Mouse (Mus musculus) stomach, postnatal 0 days (tissue): ENCODE data around the gene Gm27029. TPM values are rescaled to one million over a fixed set of nuclear protein-coding genes. Genes with fewer than 3 reads are reported as not detected.
A peak's percentile ranks its signal among the peaks of the same experiment; 100 is the strongest.
"Not testable (repeated sequence)": the region's sequence is repeated elsewhere in the genome, so short reads cannot be mapped to it uniquely, and the experiment has no call there.

ENCODE experiments used
- ATAC-seq: fragments of 200-750 bp; cut with Nextera tagmentation; 2 replicates; pipeline ENCODE4 v1.8.0; 2017; ENCODE audit not compliant: low FRiP score, low TSS enrichment
- DNase-seq: peaks from one replicate; pipeline ENCODE4 v3.0.0-alpha.2; 2016; ENCODE audit warnings: low spot score
- H3K27ac ChIP-seq: fragments of 300-500 bp; sonication (generic); replicated peaks from 2 replicates; pipeline ENCODE4 v1.5.1; 2014; ENCODE audit warnings: mild to moderate bottlenecking, control low read depth
- H3K27me3 ChIP-seq: fragments of 300-500 bp; sonication (generic); 2 replicates; pipeline ENCODE4 v1.6.1; 2014; ENCODE audit warnings: low read length; ENCODE audit not compliant: control insufficient read depth, insufficient read depth
- H3K36me3 ChIP-seq: fragments of 300-500 bp; sonication (generic); 2 replicates; pipeline ENCODE4 v1.6.1; 2014; ENCODE audit warnings: low read length, mixed read lengths; ENCODE audit not compliant: control insufficient read depth, insufficient read depth
- H3K4me1 ChIP-seq: fragments of 300-500 bp; sonication (generic); replicated peaks from 2 replicates; pipeline ENCODE4 v1.6.1; 2014; ENCODE audit warnings: antibody characterized with exemption; ENCODE audit not compliant: control insufficient read depth, insufficient read depth
- H3K4me2 ChIP-seq: fragments of 300-500 bp; sonication (generic); replicated peaks from 2 replicates; pipeline ENCODE4 v1.6.1; 2014; ENCODE audit warnings: low read depth, mild to moderate bottlenecking, control low read depth, moderate library complexity
- H3K4me3 ChIP-seq: fragments of 300-500 bp; sonication (generic); 2 replicates; pipeline ENCODE4 v1.5.1; 2014; ENCODE audit warnings: low read depth, low read length, control low read depth
- H3K9ac ChIP-seq: fragments of 300-500 bp; sonication (generic); 2 replicates; pipeline ENCODE4 v1.6.1; 2014; ENCODE audit warnings: mild to moderate bottlenecking, low read length, control low read depth, mixed read lengths
- H3K9me3 ChIP-seq: fragments of 300-500 bp; sonication (generic); 2 replicates; pipeline ENCODE4 v1.6.1; 2016; ENCODE audit warnings: low read length; ENCODE audit not compliant: control insufficient read depth
- CTCF ChIP-seq: IDR thresholded peaks from 2 replicates; pipeline ENCODE4 v1.5.1; 2016; ENCODE audit warnings: antibody characterized with exemption, low read depth, mild to moderate bottlenecking, moderate library complexity
- EP300 ChIP-seq: optimal IDR thresholded peaks from 2 replicates; pipeline ENCODE3; 2016; ENCODE audit warnings: antibody characterized with exemption
- WGBS: fragments of 180-500 bp; shearing (Covaris S2); extraction: QIAGEN DNeasy Blood & Tissue Kit; methylation state at CpG from one replicate; pipeline ENCODE4 v1.1.7; 2014; 5-methylcytosine and 5-hydroxymethylcytosine counted together
- polyA plus RNA-seq: library from polyadenylated mRNA; unstranded; fragments of >200 nt; fragmentation: Nextera tagmentation; extraction: Ambion mirVana; gene quantifications from 2 replicates; pipeline ENCODE4 v1.2.1, GENCODE M21; 2015

Gm27029 gene
- polyA plus RNA-seq, result 3.1 TPM in 2 replicates

DNA sequence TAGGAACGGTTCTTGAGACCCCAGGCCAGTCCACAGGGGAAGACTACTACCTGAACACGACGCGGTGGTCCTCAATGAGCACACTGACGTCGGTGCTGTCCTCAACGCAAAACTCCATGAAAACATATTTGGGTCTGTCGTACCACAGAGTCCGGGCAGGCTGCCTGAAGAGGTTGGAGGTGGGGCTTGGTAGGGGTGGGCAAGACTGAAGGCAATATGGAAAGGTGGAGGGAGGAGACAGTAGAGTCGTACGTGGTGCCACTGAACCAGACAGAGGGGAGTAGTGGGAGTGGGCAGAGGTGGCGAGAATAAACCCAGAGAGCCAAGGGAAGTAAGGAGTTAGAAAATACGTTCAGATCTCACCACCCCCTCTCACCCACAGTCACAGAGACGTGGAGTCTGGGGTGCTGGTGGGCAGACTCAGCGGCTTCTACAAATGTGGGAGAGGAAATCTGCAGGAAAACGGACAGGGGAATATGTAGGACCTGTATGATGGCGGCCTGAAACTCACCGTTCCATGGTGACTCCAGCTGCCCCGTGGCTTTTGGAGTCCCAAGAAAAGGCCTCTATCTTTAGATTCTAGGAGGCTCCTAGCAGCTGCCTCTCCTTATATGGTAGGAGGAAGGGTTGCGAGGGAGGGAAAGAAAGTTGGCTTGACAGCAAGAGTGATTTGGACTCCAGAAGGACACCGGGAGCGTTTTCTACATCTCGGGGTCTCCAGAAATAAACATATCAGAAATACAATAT is at the start of gene Gm27029:
Gene Gm27029 (minus strand): TSS at position 692 of the 747 bp plus-strand sequence.
- H3K9me3 ChIP-seq, result no peaks in the 10 kb centered on the region
- no peaks in the 10 kb centered on the region for H3K36me3 ChIP-seq
- H3K27ac ChIP-seq, result peak within 1 kb of the TSS; percentile 94
- H3K9ac ChIP-seq, result peak within 1 kb of the TSS; percentile 90
- 4% methylated on average over 23 of the region's 23 CpGs for WGBS
- ATAC-seq (peak; percentile 61), DNase-seq (peak; percentile 45)
- TF ChIP-seq EP300, result no peak
- TF ChIP-seq CTCF, result no peak
- peaks cover 4% of the 10 kb centered on the region; the same call in 1 of the 2 replicates for H3K4me1 ChIP-seq
- H3K4me3 ChIP-seq, result peak within 1 kb of the TSS; percentile 94
- no peaks in the 10 kb centered on the region for H3K27me3 ChIP-seq
- peak within 1 kb of the TSS; percentile 92 for H3K4me2 ChIP-seq

DNA sequence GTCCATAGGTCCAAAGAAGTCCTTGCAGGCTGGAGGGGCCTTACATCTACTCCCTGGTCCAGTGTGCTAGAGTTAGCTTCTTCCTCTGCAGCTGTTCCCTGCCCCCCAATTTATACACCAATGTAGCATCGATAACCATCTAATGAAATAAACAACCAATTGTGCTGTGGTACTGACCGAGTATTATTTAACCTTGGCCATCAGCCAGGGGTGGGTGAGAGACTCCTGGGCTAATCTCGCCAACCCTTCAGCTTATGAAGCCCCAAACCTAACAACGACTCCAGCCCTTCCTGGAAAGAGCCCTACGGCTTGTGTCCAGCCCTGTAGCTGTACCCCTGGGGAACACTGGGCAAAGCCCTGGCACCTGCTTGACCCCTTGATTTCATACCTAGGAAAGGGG is 49.7 kb upstream of the Gm27029 start:
- no peaks in the 10 kb centered on the region for H3K27me3 ChIP-seq
- no peaks in the 10 kb centered on the region for H3K9me3 ChIP-seq

DNA sequence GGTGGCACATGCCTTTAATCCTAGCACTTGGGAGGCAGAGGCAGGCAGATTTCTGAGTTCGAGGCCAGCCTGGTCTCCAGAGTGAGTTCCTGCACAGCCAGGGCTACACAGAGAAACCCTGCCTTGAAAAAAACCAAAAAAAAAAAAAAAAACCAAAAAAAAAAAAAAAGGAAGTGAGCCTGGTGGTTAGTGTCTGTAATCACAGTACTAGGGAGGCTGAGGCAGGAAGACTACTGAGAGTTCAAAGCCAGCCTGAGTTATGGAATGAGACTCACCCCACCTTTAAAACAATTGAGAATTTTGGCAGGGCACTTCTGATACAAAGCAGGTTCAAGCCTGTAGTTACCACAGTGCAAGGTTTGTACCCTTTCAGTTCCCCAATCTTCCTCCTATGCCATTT is 49.1 kb upstream of the Gm27029 start:
- H3K27ac ChIP-seq, ATAC-seq, H3K4me2 ChIP-seq, H3K4me3 ChIP-seq, H3K4me1 ChIP-seq, H3K9me3 ChIP-seq, H3K36me3 ChIP-seq, H3K27me3 ChIP-seq, H3K9ac ChIP-seq, DNase-seq: not testable (repeated sequence)
- 65% methylated on average over 1 of the region's 1 CpGs for WGBS

More for the DNA sequence above, 49.7 kb upstream of the Gm27029 start:
- no peak overlapping the region for H3K4me2 ChIP-seq
- 58% methylated on average over 5 of the region's 5 CpGs for WGBS
- H3K36me3 ChIP-seq, result no peaks in the 10 kb centered on the region
- TF ChIP-seq CTCF, result no peak
- TF ChIP-seq EP300, result no peak
- no peaks in the 10 kb centered on the region for H3K4me1 ChIP-seq
- no peak for ATAC-seq
- H3K27ac ChIP-seq, result no peak overlapping the region
- no peak overlapping the region for H3K9ac ChIP-seq
- H3K4me3 ChIP-seq, result no peak overlapping the region
- DNase-seq, result no peak

DNA sequence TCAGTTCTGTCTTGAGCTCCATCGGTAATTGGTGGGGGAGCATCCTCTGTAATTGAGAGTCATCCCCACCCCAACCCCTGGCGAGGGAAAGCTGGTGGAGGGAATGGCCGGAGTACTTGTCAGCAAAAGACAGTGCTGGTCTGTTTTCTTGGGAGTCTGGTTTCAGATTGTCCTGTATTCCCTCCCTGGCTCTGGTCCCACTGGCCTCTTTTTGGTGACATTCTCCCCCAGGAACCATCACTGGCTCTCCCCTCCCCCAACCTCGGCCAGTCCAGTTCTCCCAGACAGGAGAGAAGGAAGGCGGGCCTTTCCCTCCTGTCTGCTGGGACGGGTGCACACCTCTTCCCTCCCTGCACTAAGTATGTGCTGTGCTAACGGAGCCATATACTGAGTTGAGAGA is 47.7 kb upstream of the Gm27029 start:
- H3K4me1 ChIP-seq, result no peaks in the 10 kb centered on the region; the same call in 1 of the 2 replicates
- H3K4me3 ChIP-seq, result no peak overlapping the region
- H3K4me2 ChIP-seq, result no peak overlapping the region
- ATAC-seq, result no peak
- no peaks in the 10 kb centered on the region for H3K27me3 ChIP-seq
- DNase-seq, result no peak
- no peak overlapping the region for H3K27ac ChIP-seq
- WGBS, result 55% methylated on average over 7 of the region's 7 CpGs
- TF ChIP-seq EP300, result no peak
- TF ChIP-seq CTCF, result no peak
- H3K36me3 ChIP-seq, result no peaks in the 10 kb centered on the region
- no peaks in the 10 kb centered on the region for H3K9me3 ChIP-seq
- H3K9ac ChIP-seq, result no peak overlapping the region

DNA sequence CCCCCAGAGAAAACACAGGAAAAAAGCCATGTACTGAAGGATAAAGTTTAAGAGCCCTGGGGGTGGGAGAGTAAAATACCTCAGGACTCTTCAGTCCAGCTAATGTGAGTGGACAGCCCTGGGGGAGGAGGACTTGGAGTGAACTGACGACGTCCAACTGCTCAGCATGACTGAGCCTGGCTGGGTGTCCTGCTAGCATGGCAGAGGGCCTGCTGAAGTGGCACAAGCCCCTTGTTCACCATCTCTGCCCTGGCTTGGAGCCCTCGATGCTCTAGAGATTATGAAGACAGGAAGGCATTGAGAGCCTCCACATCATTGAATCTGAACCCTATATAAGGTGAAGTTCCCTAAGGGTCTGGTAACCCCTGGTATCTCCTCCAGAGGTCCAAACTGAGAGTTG is 47.3 kb upstream of the Gm27029 start:
- 64% methylated on average over 3 of the region's 3 CpGs for WGBS
- H3K27ac ChIP-seq, result no peak overlapping the region
- TF ChIP-seq EP300, result no peak
- TF ChIP-seq CTCF, result no peak
- no peaks in the 10 kb centered on the region; the same call in 1 of the 2 replicates for H3K4me1 ChIP-seq
- ATAC-seq, result no peak
- no peak overlapping the region for H3K9ac ChIP-seq
- no peaks in the 10 kb centered on the region for H3K36me3 ChIP-seq
- no peaks in the 10 kb centered on the region for H3K27me3 ChIP-seq
- H3K4me2 ChIP-seq, result no peak overlapping the region
- H3K4me3 ChIP-seq, result no peak overlapping the region
- DNase-seq, result no peak
- no peaks in the 10 kb centered on the region for H3K9me3 ChIP-seq

DNA sequence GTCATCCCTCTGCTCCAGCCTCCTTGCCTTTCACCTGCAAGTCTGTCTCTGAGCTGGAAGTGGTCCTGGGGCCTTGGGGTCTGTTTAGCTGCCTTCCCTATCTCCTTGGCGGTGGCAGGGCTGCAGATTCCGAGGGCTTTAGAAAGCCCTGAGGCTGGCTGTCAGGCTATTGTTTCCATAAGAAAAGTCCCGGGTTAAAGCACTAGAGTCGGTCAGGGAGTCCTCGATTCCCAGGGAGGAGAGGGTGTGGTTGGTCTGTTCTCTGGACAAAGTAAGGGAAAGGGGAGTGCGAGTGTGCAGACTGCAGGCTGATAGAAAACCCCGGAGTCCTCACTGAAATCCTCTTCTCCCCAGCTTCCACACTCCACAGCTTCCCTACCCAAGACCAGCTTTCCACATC is 45.6 kb upstream of the Gm27029 start:
- WGBS, result 43% methylated on average over 7 of the region's 7 CpGs
- H3K4me1 ChIP-seq, result no peaks in the 10 kb centered on the region; the same call in 1 of the 2 replicates
- H3K9ac ChIP-seq, result no peak overlapping the region
- ATAC-seq (no peak), DNase-seq (no peak)
- H3K27ac ChIP-seq, result no peak overlapping the region
- no peak overlapping the region for H3K4me2 ChIP-seq
- H3K27me3 ChIP-seq, result no peaks in the 10 kb centered on the region
- no peaks in the 10 kb centered on the region for H3K9me3 ChIP-seq
- no peak overlapping the region for H3K4me3 ChIP-seq
- no peaks in the 10 kb centered on the region for H3K36me3 ChIP-seq
- no peak for TF ChIP-seq CTCF
- no peak for TF ChIP-seq EP300
